Mouse (Mus musculus) liver, adult 2 months (tissue): Measurements from ENCODE around the gene Kalrn. TPM values are rescaled to one million over a fixed set of nuclear protein-coding genes. Genes with fewer than 3 reads are reported as not detected.
A peak's percentile ranks its signal among the peaks of the same experiment; 100 is the strongest.
"Not testable (repeated sequence)": the region's sequence is repeated elsewhere in the genome, so short reads cannot be mapped to it uniquely, and the experiment has no call there.

ENCODE experiments used
- DNase-seq: peaks from one replicate; pipeline ENCODE4 v3.0.0-alpha.2; 2011; ENCODE audit warnings: low read depth, low spot score; ENCODE audit errors: extremely low read depth
- H3K27ac ChIP-seq: fragments of 200-500 bp; replicated peaks from 2 replicates; pipeline ENCODE4 v1.5.1; 2012; ENCODE audit warnings: low read depth, mild to moderate bottlenecking, control low read depth, inconsistent platforms, low read length; ENCODE audit not compliant: insufficient read depth
- H3K27me3 ChIP-seq: fragments of 200-500 bp; 2 replicates; pipeline ENCODE4 v1.6.1; 2012; ENCODE audit warnings: mild to moderate bottlenecking, moderate library complexity, low read length, inconsistent platforms; ENCODE audit not compliant: control insufficient read depth, insufficient read depth
- H3K36me3 ChIP-seq: fragments of 200-500 bp; 2 replicates; pipeline ENCODE4 v1.6.1; 2012; ENCODE audit warnings: low read length, inconsistent platforms; ENCODE audit not compliant: control insufficient read depth, insufficient read depth
- H3K4me1 ChIP-seq: fragments of 200-500 bp; 2 replicates; pipeline ENCODE4 v1.6.1; 2011; ENCODE audit warnings: low read length; ENCODE audit not compliant: control insufficient read depth, insufficient read depth
- H3K4me3 ChIP-seq: fragments of 200-500 bp; 2 replicates; pipeline ENCODE4 v1.5.1; 2011; ENCODE audit warnings: low read depth, mild to moderate bottlenecking, control low read depth, low read length, moderate library complexity; ENCODE audit not compliant: insufficient read depth
- H3K79me2 ChIP-seq: fragments of 200-500 bp; 2 replicates; pipeline ENCODE4 v1.6.1; 2012; ENCODE audit warnings: inconsistent platforms, mild to moderate bottlenecking, low read length, moderate library complexity; ENCODE audit not compliant: control insufficient read depth, insufficient read depth
- H3K9ac ChIP-seq: fragments of 200-500 bp; 2 replicates; pipeline ENCODE4 v1.6.1; 2012; ENCODE audit warnings: low read depth, mild to moderate bottlenecking, control low read depth, inconsistent platforms, low read length
- CTCF ChIP-seq: fragments of 200-500 bp; IDR thresholded peaks from 2 replicates; pipeline ENCODE4 v1.5.1; 2011; ENCODE audit warnings: low read depth, low read length, control low read depth
- POLR2A ChIP-seq: fragments of 200-500 bp; IDR thresholded peaks from 2 replicates; pipeline ENCODE4 v1.6.1; 2011; ENCODE audit warnings: low read length, control low read depth; ENCODE audit not compliant: insufficient read depth; ENCODE audit errors: extremely low read depth
- WGBS: fragments of 180-500 bp; shearing (Covaris S2); methylation state at CpG from one replicate; pipeline ENCODE4 v1.1.7; 2018; 5-methylcytosine and 5-hydroxymethylcytosine counted together
- polyA plus RNA-seq: library from polyadenylated mRNA; depleted of rRNA; stranded (reverse); fragments of >200 nt; gene quantifications from 2 replicates; pipeline ENCODE4 v1.2.3, GENCODE M21; 2012
- total RNA-seq: library from RNA; depleted of rRNA; stranded (reverse); fragments of >200 nt; gene quantifications from 2 replicates; pipeline ENCODE4 v1.2.3, GENCODE M21; 2014

Kalrn gene
- total and polyA plus RNA-seq, 2 experiments, result 14.0 to 34.8 TPM

DNA sequence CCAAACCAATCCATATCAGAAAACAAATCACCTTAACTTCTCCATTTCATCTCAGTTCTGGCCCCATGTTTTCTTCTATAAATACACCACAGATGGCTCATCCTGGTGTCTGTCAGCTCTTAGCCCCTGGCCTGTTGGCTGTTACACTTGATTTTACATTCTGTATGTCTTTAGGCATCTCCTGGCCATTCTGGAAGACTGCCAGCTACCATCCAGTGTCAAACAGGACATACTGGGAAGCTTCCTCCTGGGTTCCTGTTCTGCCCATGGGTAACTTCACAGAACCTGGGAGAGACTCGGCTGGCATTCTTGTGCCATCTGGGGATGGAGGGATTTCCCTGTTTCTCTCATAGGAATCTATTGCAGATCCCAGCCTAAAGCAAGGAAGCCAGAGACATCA lies 261.8 kb downstream of the Kalrn start:
- DNase-seq, result no peak
- H3K4me3 ChIP-seq, result no peak overlapping the region
- no peaks in the 10 kb centered on the region for H3K36me3 ChIP-seq
- H3K79me2 ChIP-seq, result no peaks in the 10 kb centered on the region
- H3K27ac ChIP-seq, result no peak overlapping the region
- WGBS, result 81% methylated on average over 1 of the region's 1 CpGs
- no peak for TF ChIP-seq POLR2A
- TF ChIP-seq CTCF, result no peak
- H3K27me3 ChIP-seq, result 0 out of 2 replicates have a peak, but pooled peaks cover 2% of the 10 kb centered on the region
- no peak overlapping the region for H3K9ac ChIP-seq
- no peaks in the 10 kb centered on the region for H3K4me1 ChIP-seq

DNA sequence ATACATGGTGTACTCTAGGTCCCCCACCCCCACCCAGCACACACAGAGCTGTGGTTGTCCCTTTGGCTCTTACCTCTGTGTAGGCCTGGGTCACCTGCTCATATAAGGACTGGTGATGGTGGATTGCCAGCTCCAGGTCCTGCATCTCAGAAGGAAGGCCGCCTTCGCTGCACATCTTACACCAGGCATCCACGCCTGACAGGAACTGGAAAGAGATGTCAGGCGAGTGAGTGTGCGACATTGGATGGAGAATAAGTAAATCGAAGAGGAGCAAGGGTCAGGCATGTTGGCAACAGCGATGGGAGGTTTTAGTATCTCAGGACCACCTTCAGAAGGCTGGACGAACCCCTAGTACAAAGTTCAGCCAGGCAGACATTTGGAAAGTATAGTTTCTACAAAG lies 263.0 kb downstream of the Kalrn start:
- Histone ChIP-seq H3K79me2 (no peaks in the 10 kb centered on the region), H3K36me3 (no peaks in the 10 kb centered on the region), H3K4me3 (no peak overlapping the region), H3K27ac (no peak overlapping the region), H3K9ac (no peak overlapping the region), H3K27me3 (0 out of 2 replicates have a peak, but pooled peaks cover 2% of the 10 kb centered on the region), H3K4me1 (no peaks in the 10 kb centered on the region)
- no peak for DNase-seq
- TF ChIP-seq POLR2A, result no peak
- TF ChIP-seq CTCF, result no peak
- 95% methylated on average over 8 of the region's 8 CpGs for WGBS

DNA sequence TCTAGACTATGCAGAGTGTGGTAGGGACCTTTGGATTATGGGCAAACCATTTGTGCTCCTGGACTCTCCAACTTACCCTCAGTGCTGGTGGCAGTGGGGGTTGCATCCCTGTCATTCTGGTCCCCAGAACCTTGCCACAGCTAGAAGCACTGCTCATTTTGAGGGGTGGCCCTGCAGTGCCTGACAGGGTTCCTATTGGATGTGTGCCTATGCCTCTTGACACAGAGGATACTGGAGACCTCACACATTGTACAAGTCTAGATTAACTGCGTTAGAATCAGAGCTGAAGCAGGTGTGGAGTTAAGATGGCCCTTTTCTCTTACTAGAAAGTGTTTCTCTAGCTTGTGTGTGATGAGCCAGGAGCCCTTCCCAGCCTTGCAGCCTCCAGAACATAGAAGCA lies 265.0 kb downstream of the Kalrn start:
- H3K79me2 ChIP-seq, result no peaks in the 10 kb centered on the region
- H3K4me3 ChIP-seq, result no peak overlapping the region
- no peaks in the 10 kb centered on the region for H3K4me1 ChIP-seq
- no peaks in the 10 kb centered on the region for H3K27me3 ChIP-seq
- no peak for DNase-seq
- H3K36me3 ChIP-seq, result no peaks in the 10 kb centered on the region
- no peak for TF ChIP-seq POLR2A
- no peak for TF ChIP-seq CTCF
- no peak overlapping the region for H3K27ac ChIP-seq
- 97% methylated on average over 1 of the region's 1 CpGs for WGBS
- H3K9ac ChIP-seq, result no peak overlapping the region

DNA sequence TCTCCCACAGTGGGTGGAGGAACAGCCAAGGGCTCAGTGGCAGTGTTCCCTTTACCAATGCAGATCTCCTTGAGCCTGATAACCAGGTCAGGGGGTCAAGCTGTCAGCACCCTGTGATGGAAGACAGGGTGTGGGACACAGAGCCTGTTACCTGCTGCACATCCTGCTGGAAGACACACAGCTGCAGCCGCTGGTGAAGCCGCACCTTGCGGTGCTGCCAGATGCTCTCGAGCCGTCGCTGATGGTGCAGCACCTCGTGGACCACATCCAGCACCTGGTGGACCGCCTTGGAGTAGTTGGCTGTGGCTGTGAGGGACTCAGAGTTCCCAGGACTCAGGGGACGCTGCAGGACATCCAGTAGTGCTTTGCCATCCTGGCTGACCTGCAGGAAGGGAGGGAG lies 265.9 kb downstream of the Kalrn start:
- 84% methylated on average over 9 of the region's 9 CpGs for WGBS
- TF ChIP-seq POLR2A (no peak), CTCF (no peak)

DNA sequence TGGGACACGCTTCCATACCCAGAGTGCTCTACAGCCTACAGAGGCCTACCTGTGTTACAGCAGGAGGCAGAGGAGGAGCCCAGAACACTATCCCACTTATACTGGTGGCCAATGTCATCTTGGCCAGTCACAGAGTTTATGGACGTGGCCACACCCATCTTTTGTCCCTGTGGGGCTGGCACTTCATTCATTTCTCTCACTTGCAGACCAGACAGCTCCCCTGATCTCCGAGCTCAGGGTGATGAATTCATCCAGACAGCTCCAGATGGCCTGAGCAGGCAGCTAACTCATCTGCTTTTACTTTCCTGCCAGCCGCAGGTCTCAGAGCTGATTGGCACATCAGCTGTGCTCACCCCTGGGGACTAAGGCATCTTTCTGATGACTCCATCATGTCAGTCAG lies 267.7 kb downstream of the Kalrn start:
- Histone ChIP-seq H3K9ac (no peak overlapping the region), H3K4me1 (no peaks in the 10 kb centered on the region), H3K4me3 (no peak overlapping the region), H3K27me3 (no peaks in the 10 kb centered on the region), H3K27ac (no peak overlapping the region), H3K36me3 (no peaks in the 10 kb centered on the region), H3K79me2 (no peaks in the 10 kb centered on the region)
- TF ChIP-seq CTCF, result no peak
- no peak for TF ChIP-seq POLR2A
- 86% methylated on average over 4 of the region's 4 CpGs for WGBS
- DNase-seq, result no peak

More for the DNA sequence above, 265.9 kb downstream of the Kalrn start:
- H3K4me3 ChIP-seq, result no peak overlapping the region
- H3K27me3 ChIP-seq, result no peaks in the 10 kb centered on the region
- no peak overlapping the region for H3K27ac ChIP-seq
- no peaks in the 10 kb centered on the region for H3K79me2 ChIP-seq
- H3K9ac ChIP-seq, result no peak overlapping the region
- H3K36me3 ChIP-seq, result no peaks in the 10 kb centered on the region
- no peaks in the 10 kb centered on the region for H3K4me1 ChIP-seq
- no peak for DNase-seq

DNA sequence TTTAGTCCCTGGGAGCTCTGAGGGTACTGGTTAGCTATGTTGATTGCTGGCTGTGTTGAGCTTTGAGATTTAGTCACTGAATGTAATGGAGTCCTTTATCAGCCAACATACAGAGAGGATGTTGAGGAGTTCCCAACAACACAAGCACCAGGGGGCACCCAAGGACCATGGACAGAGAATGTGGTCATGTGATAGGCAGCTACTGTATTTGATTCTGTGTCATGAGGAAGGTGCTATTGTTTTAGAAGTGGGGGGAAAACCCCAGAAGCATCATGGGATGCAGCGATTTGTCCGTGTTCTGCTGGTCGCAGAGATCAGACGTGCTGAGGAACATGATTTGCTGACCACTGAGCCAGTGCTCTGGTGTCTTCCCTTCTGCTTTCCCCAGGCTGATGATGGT lies 269.5 kb downstream of the Kalrn start:
- peak; percentile 16 for DNase-seq
- not testable (repeated sequence) for H3K27me3 ChIP-seq, H3K36me3 ChIP-seq, H3K4me3 ChIP-seq, H3K4me1 ChIP-seq, H3K79me2 ChIP-seq, H3K9ac ChIP-seq, H3K27ac ChIP-seq
- TF ChIP-seq CTCF, result peak; percentile 51
- 44% methylated on average over 4 of the region's 4 CpGs for WGBS

DNA sequence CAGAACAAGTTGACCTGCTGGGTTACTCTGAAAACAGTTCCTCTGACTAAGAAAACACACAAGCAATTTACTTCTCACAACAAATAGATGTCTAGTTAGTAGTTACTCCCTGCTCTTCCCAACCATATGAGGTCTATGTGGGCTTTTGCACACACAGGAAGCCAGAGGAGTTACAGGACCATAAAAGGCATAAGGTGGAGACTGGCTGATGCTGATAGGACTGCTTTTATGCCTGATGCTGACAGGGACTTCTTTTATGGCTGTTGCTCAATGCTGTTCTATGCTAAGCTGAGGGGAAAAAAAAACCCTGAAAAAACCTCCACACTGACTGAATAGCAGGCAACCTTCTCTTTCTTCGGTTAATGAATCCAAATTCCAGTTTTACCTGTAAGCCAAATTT lies 270.8 kb downstream of the Kalrn start:
- H3K27ac ChIP-seq, result no peak overlapping the region
- no peaks in the 10 kb centered on the region for H3K4me1 ChIP-seq
- no peaks in the 10 kb centered on the region for H3K36me3 ChIP-seq
- TF ChIP-seq CTCF, result no peak
- TF ChIP-seq POLR2A, result no peak
- H3K9ac ChIP-seq, result no peak overlapping the region
- no peak for DNase-seq
- H3K4me3 ChIP-seq, result no peak overlapping the region
- 85% methylated on average over 1 of the region's 1 CpGs for WGBS
- H3K79me2 ChIP-seq, result no peaks in the 10 kb centered on the region
- H3K27me3 ChIP-seq, result no peaks in the 10 kb centered on the region
